Mouse (Mus musculus): ENCODE data around the gene Shisa5.

GRCm38 (mm10) chr9:109104083-109104482, 65.7 kb downstream of the Shisa5 start:
- TF ChIP-seq CTCF (IDR thresholded peaks at IDR 0.05; ENCODE audit: low read depth, low read length): no peak
- TF ChIP-seq GATA1 (IDR thresholded peaks at IDR 0.05; ENCODE audit: borderline replicate concordance, low read length): no peak

All from G1E (cell line).